Mouse (Mus musculus): ENCODE results near the gene Rph3a.
"Not testable (repeated sequence)": the region's sequence is repeated elsewhere in the genome, so short reads cannot be mapped to it uniquely, and the experiment has no call there.

Rph3a gene

DNA sequence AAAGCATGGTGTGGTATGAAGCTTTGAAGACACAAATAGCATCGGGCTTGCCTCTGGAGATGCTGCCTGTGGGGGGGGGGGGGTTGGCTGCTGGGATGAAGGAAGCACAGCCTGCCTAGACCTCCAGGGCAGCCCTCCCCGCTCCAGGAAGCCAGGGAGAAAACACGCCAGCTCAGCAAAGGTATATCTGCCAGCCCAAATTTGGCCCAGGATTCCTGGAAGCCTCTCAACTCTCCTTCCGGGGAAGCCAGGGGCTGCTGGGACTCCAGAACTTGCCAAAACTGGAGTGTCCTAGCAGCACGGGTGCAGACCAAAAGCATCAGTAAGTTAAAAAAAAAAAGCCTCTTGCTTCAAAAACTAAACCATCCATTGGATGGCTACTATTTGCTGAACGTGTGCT lies 37.6 kb downstream of the Rph3a start:
- no peak for DNase-seq

- DNase-seq = no peak
These were observed 38.6 kb downstream of the Rph3a start for GRCm38 (mm10) chr5:120971326-120971725.

GRCm38 (mm10) chr5:120969703-120970102 lies 40.2 kb downstream of the Rph3a start:
- DNase-seq = no peak

DNA sequence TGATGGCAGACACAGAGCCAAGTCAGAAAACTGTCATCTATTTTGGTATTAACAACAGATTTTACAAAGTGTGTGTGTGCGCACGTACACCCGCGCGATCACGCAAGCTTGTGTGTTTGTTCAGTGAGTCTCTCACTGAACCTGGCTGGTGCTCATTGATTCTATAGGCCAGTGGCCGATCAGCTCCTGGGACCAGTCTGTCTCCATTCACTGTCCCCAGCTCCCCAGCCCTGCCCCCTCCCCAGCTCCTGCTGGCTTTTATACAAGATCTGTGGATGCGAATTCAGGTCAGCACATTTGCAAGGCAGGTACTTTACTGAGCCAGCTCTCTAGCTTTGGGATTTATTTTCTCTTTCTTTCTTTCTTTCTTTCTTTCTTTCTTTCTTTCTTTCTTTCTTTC lies 41.1 kb downstream of the Rph3a start:
- DNase-seq = no peak

DNA sequence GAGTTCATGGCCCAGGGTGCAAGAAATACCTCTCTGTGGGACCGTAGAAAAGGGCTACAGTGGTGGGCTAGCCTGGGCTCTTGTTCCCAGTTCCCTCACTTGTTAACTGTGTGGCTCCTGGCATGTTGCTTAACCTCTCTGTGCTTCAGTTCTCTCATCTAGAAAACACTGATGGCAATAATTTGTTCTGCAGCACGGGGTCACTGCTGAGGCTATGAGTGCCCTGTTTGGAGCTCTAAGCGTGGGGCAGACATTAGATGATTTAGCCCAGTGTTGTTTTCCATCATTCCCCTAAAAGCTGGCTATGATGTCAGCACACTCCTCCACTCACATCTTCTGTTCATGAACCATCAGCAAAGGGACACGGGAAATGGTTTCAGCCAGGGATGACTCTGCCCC lies 41.8 kb downstream of the Rph3a start:
- no peak for DNase-seq

GRCm38 (mm10) chr5:120967355-120968133 lies 42.3 kb downstream of the Rph3a start:
- no peak for DNase-seq

DNA sequence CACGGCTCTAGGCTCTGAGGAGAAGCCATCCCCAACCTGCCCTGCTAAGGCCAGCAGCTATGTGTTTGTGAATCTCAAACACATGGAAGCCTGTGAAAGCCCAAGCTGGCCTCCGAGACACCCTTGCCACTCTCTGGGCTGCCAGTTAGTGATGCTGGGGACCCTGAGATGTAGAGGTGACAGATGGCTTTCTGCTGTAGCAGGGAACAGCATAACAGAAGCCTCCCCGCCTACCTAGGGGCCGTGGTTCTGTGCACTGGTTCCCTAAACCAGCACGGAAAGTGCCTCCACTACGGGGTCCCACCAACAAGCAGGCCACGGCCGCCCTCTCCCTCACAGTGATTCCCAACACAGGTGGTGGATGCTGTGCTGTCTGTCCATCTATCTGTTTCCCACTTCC lies 43.0 kb downstream of the Rph3a start:
- DNase-seq = no peak

GRCm38 (mm10) chr5:120966156-120966555 lies 43.7 kb downstream of the Rph3a start:
- DNase-seq = no peak

- DNase-seq = peak; percentile 29
These were observed 48.9 kb downstream of the Rph3a start for GRCm38 (mm10) chr5:120961004-120961403.

DNA sequence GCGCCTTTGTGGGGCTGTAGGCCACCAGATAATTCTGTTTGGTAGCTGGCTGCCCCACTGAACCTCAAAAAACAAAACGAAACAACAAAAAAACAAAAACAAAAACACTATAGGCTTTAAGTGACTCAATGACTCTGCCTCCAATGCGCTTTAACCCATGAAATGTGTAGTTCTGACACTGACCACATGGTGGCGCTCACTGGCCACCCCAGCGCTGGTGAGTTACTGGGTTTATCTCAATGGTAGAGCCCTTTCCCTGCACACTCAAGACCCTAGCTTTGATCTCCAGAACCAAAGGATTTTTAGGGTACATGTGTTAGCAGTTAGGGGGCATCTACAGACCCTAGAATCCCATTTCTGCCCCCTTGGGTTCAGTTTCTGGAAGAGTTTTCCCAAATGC lies 55.9 kb downstream of the Rph3a start:
- peak; percentile 57 for DNase-seq

DNA sequence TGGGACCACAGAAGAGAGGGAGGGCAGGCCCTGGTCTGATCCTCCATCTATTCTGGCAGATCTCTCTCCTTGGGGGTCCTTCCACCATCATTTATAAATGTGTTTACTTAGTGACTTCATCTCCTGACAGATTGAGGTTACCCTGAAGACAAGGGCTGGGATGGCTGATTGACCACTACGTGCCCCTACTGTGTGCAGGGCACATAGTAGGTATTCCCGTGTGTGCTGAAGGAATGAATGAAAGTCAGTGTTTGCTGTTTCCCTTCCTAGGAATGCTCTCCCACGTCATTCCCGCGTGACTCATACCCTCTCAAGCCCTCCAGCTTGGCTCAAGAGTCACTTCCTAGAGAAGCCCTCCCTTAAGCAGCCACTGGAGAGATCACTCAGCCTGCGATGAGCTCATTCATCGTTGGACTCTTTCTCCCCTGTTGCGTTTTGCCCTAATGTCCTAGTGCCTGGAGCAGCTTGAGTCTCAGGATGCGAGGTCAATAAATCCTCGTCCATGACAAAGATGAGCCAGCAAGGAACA lies 57.6 kb downstream of the Rph3a start:
- DNase-seq = no peak

GRCm38 (mm10) chr5:120942076-120942475 lies 67.8 kb downstream of the Rph3a start:
- DNase-seq = no peak

GRCm38 (mm10) chr5:120938586-120938985 lies 71.3 kb downstream of the Rph3a start:
- no peak for DNase-seq

DNA sequence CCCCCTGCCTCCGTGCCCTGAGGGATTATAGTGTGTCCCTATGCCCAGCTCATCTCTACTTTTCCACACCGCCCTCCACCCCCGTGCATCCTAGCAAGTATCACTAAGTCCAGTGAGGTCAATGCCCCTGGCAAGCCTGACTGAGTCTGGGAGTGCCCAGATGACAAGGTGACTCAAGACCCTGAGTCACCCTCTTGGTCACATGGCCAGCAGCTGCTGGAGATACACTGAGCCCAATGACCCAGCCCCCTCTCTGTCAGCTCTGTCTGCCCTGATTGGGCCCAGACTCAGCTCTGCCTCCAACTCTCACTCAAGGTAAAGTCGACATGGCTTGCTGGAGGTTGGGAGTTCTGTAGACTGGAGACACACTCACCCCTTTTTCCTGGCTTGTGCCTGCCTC lies 72.1 kb downstream of the Rph3a start:
- DNase-seq = no peak

GRCm38 (mm10) chr5:120933966-120934365 lies 75.9 kb downstream of the Rph3a start:
- no peak for DNase-seq

DNA sequence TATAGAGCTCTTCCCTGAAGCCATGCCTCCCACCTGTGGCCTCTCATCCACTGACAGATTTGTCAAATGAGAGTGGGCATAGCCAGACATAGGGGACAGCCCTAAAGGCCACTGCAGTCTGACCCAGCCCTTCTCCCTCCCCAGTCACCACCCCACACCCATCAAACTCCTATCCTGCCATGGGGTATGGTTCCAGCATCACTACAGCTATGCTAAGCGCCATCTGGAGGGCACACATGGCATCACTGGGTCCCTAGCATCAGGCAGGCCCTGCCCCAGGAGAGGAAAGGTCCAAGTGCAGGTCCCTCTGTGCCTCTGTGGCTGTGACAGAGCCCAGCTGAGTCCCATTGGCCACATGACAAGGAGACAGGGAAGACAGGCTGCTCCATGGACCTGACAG lies 82.9 kb downstream of the Rph3a start:
- DNase-seq = peak; percentile 14

DNA sequence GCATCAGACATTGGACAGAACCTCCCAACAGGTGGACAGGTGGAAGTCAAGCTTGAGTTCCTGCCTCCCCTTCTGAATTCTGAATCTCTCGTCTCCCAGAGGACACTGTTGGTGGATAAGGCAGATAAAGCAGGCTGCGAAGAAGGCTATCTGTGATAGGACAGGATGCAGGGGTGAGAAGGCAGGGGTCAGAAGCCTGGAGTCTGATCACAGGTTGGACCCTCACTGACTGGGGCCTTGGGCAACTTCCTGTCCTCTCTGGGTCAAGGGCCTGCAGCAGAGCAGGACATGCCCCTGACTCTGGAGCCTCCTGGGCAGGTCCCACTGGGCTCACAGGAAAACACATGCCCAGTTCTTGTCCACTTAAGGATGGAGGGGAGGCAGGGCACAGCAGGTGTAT lies 83.6 kb downstream of the Rph3a start:
- DNase-seq = not testable (repeated sequence)

DNA sequence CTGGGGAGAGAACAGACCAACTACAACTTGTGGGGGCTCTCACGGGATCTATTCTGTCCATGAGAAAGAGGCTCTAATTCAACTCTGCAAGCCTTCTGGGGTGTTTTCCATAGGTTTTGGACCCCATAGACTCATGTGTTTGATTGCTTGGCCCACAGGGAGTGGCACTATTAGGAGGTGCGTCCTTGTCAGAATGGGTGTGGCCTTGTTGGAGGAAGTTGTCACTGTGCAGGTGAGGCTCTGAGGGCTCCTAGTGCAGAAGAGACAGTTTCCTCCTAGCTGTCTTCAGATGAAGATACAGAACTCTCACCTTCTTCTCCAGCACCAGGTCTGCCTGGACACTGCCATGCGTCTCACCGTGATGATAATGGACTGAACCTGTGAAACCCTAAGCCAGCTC lies 85.4 kb downstream of the Rph3a start:
- DNase-seq = not testable (repeated sequence)

GRCm38 (mm10) chr5:120923969-120924368 lies 85.9 kb downstream of the Rph3a start:
- DNase-seq = no peak

DNA sequence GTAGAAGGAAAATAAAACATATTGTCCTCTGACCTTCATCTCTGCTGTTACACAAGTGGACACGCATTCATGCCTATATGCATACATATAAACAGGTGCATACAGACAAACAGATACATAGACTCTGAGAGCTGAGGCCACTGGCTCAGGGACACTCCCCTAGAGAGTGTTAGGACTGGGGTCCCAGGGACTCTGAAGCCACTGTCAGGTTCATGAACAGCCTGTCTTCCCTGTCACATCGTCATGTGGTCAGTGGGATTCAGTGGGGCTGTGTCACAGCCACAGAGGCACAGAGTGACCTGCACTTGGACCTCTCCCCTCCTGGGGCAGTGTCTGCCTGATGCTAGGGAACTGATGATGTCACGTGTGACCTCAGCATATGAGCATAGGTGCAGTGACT lies 89.6 kb downstream of the Rph3a start:
- no peak for DNase-seq

- not testable (repeated sequence) for DNase-seq
These were observed 90.5 kb downstream of the Rph3a start for GRCm38 (mm10) chr5:120919156-120919935.

DNA sequence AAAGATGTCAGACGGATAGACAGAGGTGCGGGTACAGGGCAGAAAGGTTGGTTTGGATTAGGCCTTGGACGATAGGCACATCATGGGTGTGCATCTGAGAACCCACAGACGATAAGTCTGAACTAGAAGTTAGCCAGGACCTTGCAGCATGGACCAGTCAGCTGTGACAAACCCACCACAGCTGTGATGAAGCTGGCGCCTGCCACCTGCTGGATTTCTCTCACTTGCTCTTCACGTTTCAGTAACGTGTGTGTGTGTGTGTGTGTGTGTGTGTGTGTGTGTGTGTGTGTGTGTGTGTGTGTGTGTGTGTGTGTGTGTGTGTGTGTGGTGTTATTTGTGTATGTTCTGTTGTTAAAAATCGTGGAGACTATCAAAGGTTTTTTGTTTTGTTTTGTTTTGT lies 95.7 kb downstream of the Rph3a start, which contains the start of gene Oas1d:
Gene Oas1d (plus strand): TSS at position 333 of the 400 bp plus-strand sequence.
- not testable (repeated sequence) for DNase-seq

- no peak for DNase-seq
These were observed 101.5 kb downstream of the Rph3a start for GRCm38 (mm10) chr5:120908196-120908920.
